Mouse (Mus musculus) ES-Bruce4 (cell line): ENCODE measurements at regions not wholly inside any gene's neighbourhood (a gene's known extent, or its start where the extent isn't known, plus 50 kb on each side); places are given as distances from the start of the nearest gene placed in this dataset.

Experiments
- CTCF ChIP-seq: IDR thresholded peaks from one replicate; pipeline ENCODE4 v1.8.1; 2011; ENCODE audit warnings: low read depth, low read length
- POLR2A ChIP-seq: IDR thresholded peaks from one replicate; pipeline ENCODE4 v1.8.1; 2011; ENCODE audit warnings: low read length; ENCODE audit not compliant: insufficient read depth

GRCm38 (mm10) chr10:12116662-12117303 lies 752.4 kb downstream of the Utrn start:
- TF ChIP-seq POLR2A: no peak
- TF ChIP-seq CTCF: no peak
